Mouse (Mus musculus): ENCODE measurements at regions not wholly inside any gene's neighbourhood (a gene's known extent, or its start where the extent isn't known, plus 50 kb on each side); places are given as distances from the start of the nearest gene placed in this dataset.

GRCm38 (mm10) chr10:84172828-84173321, 267.5 kb downstream of the Nuak1 start:
- no peak overlapping the region for H3K27ac ChIP-seq (replicated peaks in 1 of 2; ENCODE audit: control insufficient read depth in 1 of 2, insufficient read depth in 1 of 2, low read depth in 2 of 2, low read length in 2 of 2)
- ATAC-seq (ENCODE audit: insufficient number of reproducible peaks, insufficient read depth, low FRiP score, low read depth), result no peak
- H3K9me3 ChIP-seq (ENCODE audit: control insufficient read depth, low read length), result no peaks in the 10 kb centered on the region
- H3K36me3 ChIP-seq (ENCODE audit: control insufficient read depth, insufficient read depth, low read length), result no peaks in the 10 kb centered on the region
- no peak overlapping the region for H3K4me3 ChIP-seq (ENCODE audit: control insufficient read depth in 1 of 2, insufficient read depth in 1 of 2, low read depth in 1 of 2, low read length in 2 of 2)
- H3K27me3 ChIP-seq (ENCODE audit: control insufficient read depth, insufficient read depth, low read length), result no peaks in the 10 kb centered on the region
- no peaks in the 10 kb centered on the region; a peak in 1 of 4 replicates for H3K4me1 ChIP-seq (ENCODE audit: control insufficient read depth in 2 of 2, insufficient read depth in 2 of 2, low read length in 2 of 2)
- H3K4me2 ChIP-seq (ENCODE audit: low read length), result no peak overlapping the region
- WGBS, result 64% methylated on average over 4 of the region's 4 CpGs
- H3K9ac ChIP-seq (ENCODE audit: low read length), result no peak overlapping the region

GRCm38 (mm10) chr10:84183239-84183638, 257.2 kb downstream of the Nuak1 start:
- no peak overlapping the region for H3K9ac ChIP-seq (ENCODE audit: low read length)

GRCm38 (mm10) chr10:84186466-84186865, 253.9 kb downstream of the Nuak1 start:
- Histone ChIP-seq H3K4me2 (ENCODE audit: low read length) (no peak overlapping the region), H3K27me3 (ENCODE audit: control insufficient read depth, insufficient read depth, low read length) (no peaks in the 10 kb centered on the region), H3K27ac (replicated peaks in 1 of 2; ENCODE audit: control insufficient read depth in 1 of 2, insufficient read depth in 1 of 2, low read depth in 2 of 2, low read length in 2 of 2) (no peak overlapping the region), H3K9me3 (ENCODE audit: control insufficient read depth, low read length) (0 out of 2 replicates have a peak, but pooled peaks cover 5% of the 10 kb centered on the region), H3K4me3 (ENCODE audit: control insufficient read depth in 1 of 2, insufficient read depth in 1 of 2, low read depth in 1 of 2, low read length in 2 of 2) (no peak overlapping the region), H3K4me1 (ENCODE audit: control insufficient read depth in 2 of 2, insufficient read depth in 2 of 2, low read length in 2 of 2) (no peaks in the 10 kb centered on the region), H3K9ac (ENCODE audit: low read length) (no peak overlapping the region), H3K36me3 (ENCODE audit: control insufficient read depth, insufficient read depth, low read length) (no peaks in the 10 kb centered on the region)
- no peak for ATAC-seq (ENCODE audit: insufficient number of reproducible peaks, insufficient read depth, low FRiP score, low read depth)
- WGBS, result 85% methylated on average over 2 of the region's 2 CpGs

More at GRCm38 (mm10) chr10:84183239-84183638, 257.2 kb downstream of the Nuak1 start:
- no peaks in the 10 kb centered on the region for H3K4me1 ChIP-seq (ENCODE audit: control insufficient read depth in 2 of 2, insufficient read depth in 2 of 2, low read length in 2 of 2)
- no peak overlapping the region for H3K4me2 ChIP-seq (ENCODE audit: low read length)
- no peak overlapping the region for H3K4me3 ChIP-seq (ENCODE audit: control insufficient read depth in 1 of 2, insufficient read depth in 1 of 2, low read depth in 1 of 2, low read length in 2 of 2)
- WGBS, result 75% methylated on average over 2 of the region's 2 CpGs
- no peak for ATAC-seq (ENCODE audit: insufficient number of reproducible peaks, insufficient read depth, low FRiP score, low read depth)
- 0 out of 2 replicates have a peak, but pooled peaks cover 3% of the 10 kb centered on the region for H3K9me3 ChIP-seq (ENCODE audit: control insufficient read depth, low read length)
- no peak overlapping the region for H3K27ac ChIP-seq (replicated peaks in 1 of 2; ENCODE audit: control insufficient read depth in 1 of 2, insufficient read depth in 1 of 2, low read depth in 2 of 2, low read length in 2 of 2)
- no peaks in the 10 kb centered on the region for H3K36me3 ChIP-seq (ENCODE audit: control insufficient read depth, insufficient read depth, low read length)
- no peaks in the 10 kb centered on the region for H3K27me3 ChIP-seq (ENCODE audit: control insufficient read depth, insufficient read depth, low read length)

GRCm38 (mm10) chr10:84199035-84199434, 241.4 kb downstream of the Nuak1 start:
- no peak overlapping the region for H3K9ac ChIP-seq (ENCODE audit: low read length)
- H3K4me3 ChIP-seq (ENCODE audit: control insufficient read depth in 1 of 2, insufficient read depth in 1 of 2, low read depth in 1 of 2, low read length in 2 of 2), result no peak overlapping the region
- no peak overlapping the region for H3K4me2 ChIP-seq (ENCODE audit: low read length)
- H3K27ac ChIP-seq (replicated peaks in 1 of 2; ENCODE audit: control insufficient read depth in 1 of 2, insufficient read depth in 1 of 2, low read depth in 2 of 2, low read length in 2 of 2), result no peak overlapping the region
- no peaks in the 10 kb centered on the region for H3K27me3 ChIP-seq (ENCODE audit: control insufficient read depth, insufficient read depth, low read length)
- 79% methylated on average over 2 of the region's 2 CpGs for WGBS
- no peaks in the 10 kb centered on the region for H3K36me3 ChIP-seq (ENCODE audit: control insufficient read depth, insufficient read depth, low read length)
- no peak for ATAC-seq (ENCODE audit: insufficient number of reproducible peaks, insufficient read depth, low FRiP score, low read depth)
- no peaks in the 10 kb centered on the region for H3K9me3 ChIP-seq (ENCODE audit: control insufficient read depth, low read length)
- H3K4me1 ChIP-seq (ENCODE audit: control insufficient read depth in 2 of 2, insufficient read depth in 2 of 2, low read length in 2 of 2), result peaks cover 0 to 5% of the 10 kb centered on the region in 2 experiments; a peak in 1 of 4 replicates

- Histone ChIP-seq H3K4me3 (ENCODE audit: control insufficient read depth in 1 of 2, insufficient read depth in 1 of 2, low read depth in 1 of 2, low read length in 2 of 2) (no peak overlapping the region), H3K4me1 (ENCODE audit: control insufficient read depth in 2 of 2, insufficient read depth in 2 of 2, low read length in 2 of 2) (peaks cover 0 to 5% of the 10 kb centered on the region in 2 experiments; a peak in 1 of 4 replicates), H3K4me2 (ENCODE audit: low read length) (no peak overlapping the region), H3K36me3 (ENCODE audit: control insufficient read depth, insufficient read depth, low read length) (no peaks in the 10 kb centered on the region), H3K27me3 (ENCODE audit: control insufficient read depth, insufficient read depth, low read length) (no peaks in the 10 kb centered on the region), H3K9ac (ENCODE audit: low read length) (no peak overlapping the region), H3K9me3 (ENCODE audit: control insufficient read depth, low read length) (no peaks in the 10 kb centered on the region), H3K27ac (replicated peaks in 1 of 2; ENCODE audit: control insufficient read depth in 1 of 2, insufficient read depth in 1 of 2, low read depth in 2 of 2, low read length in 2 of 2) (peak overlapping the region in 1 of 2 experiments; percentile 12; a peak in 1 of 4 replicates)
- WGBS, result 6% methylated on average over 3 of the region's 3 CpGs
- peak; percentile 35; the same call in 1 of the 2 replicates for ATAC-seq (ENCODE audit: insufficient number of reproducible peaks, insufficient read depth, low FRiP score, low read depth)
These were observed 238.6 kb downstream of the Nuak1 start for GRCm38 (mm10) chr10:84201785-84202184.

GRCm38 (mm10) chr10:84212096-84212785, 228.2 kb downstream of the Nuak1 start:
- H3K27me3 ChIP-seq (ENCODE audit: control insufficient read depth, insufficient read depth, low read length), result no peaks in the 10 kb centered on the region
- H3K4me2 ChIP-seq (ENCODE audit: low read length), result no peak overlapping the region
- no peaks in the 10 kb centered on the region for H3K36me3 ChIP-seq (ENCODE audit: control insufficient read depth, insufficient read depth, low read length)
- 57% methylated on average over 5 of the region's 5 CpGs for WGBS
- H3K9me3 ChIP-seq (ENCODE audit: control insufficient read depth, low read length), result peaks cover 4% of the 10 kb centered on the region; the same call in 1 of the 2 replicates
- H3K27ac ChIP-seq (replicated peaks in 1 of 2; ENCODE audit: control insufficient read depth in 1 of 2, insufficient read depth in 1 of 2, low read depth in 2 of 2, low read length in 2 of 2), result no peak overlapping the region
- no peak overlapping the region for H3K9ac ChIP-seq (ENCODE audit: low read length)
- no peak for ATAC-seq (ENCODE audit: insufficient number of reproducible peaks, insufficient read depth, low FRiP score, low read depth)
- no peaks in the 10 kb centered on the region; a peak in 2 of 4 replicates for H3K4me1 ChIP-seq (ENCODE audit: control insufficient read depth in 2 of 2, insufficient read depth in 2 of 2, low read length in 2 of 2)
- no peak overlapping the region for H3K4me3 ChIP-seq (ENCODE audit: control insufficient read depth in 1 of 2, insufficient read depth in 1 of 2, low read depth in 1 of 2, low read length in 2 of 2)

GRCm38 (mm10) chr10:84214812-84215211, 225.6 kb downstream of the Nuak1 start:
- Histone ChIP-seq H3K36me3 (ENCODE audit: control insufficient read depth, insufficient read depth, low read length) (no peaks in the 10 kb centered on the region), H3K9me3 (ENCODE audit: control insufficient read depth, low read length) (no peaks in the 10 kb centered on the region), H3K9ac (ENCODE audit: low read length) (no peak overlapping the region), H3K27me3 (ENCODE audit: control insufficient read depth, insufficient read depth, low read length) (no peaks in the 10 kb centered on the region), H3K4me3 (ENCODE audit: control insufficient read depth in 1 of 2, insufficient read depth in 1 of 2, low read depth in 1 of 2, low read length in 2 of 2) (no peak overlapping the region), H3K27ac (replicated peaks in 1 of 2; ENCODE audit: control insufficient read depth in 1 of 2, insufficient read depth in 1 of 2, low read depth in 2 of 2, low read length in 2 of 2) (no peak overlapping the region), H3K4me2 (ENCODE audit: low read length) (no peak overlapping the region), H3K4me1 (ENCODE audit: control insufficient read depth in 2 of 2, insufficient read depth in 2 of 2, low read length in 2 of 2) (no peaks in the 10 kb centered on the region; a peak in 2 of 4 replicates)
- no peak for ATAC-seq (ENCODE audit: insufficient number of reproducible peaks, insufficient read depth, low FRiP score, low read depth)
